In genomic region chr11:31965256-31966134, GRCm38 (mm10) we compare ENCODE assay signal across 8 mouse cellular contexts. TPM values are rescaled to one million over a fixed set of nuclear protein-coding genes. Genes with fewer than 3 reads are reported as not detected.
DNase-seq lines count a peak whose midpoint lies in the region; ATAC-seq and TF ChIP-seq lines count a peak whose summit lies in the region.

Gene 4930524B15Rik (plus strand): TSS chr11:31965592.

- no peak for TF ChIP-seq CTCF in layer of hippocampus, adult 2 months (conservative IDR thresholded peaks at IDR 0.05)

- no peaks in the 10 kb centered on the region for H3K27me3 ChIP-seq in hindbrain, embryonic 11.5 days (ENCODE audit: control insufficient read depth, insufficient read depth, low read length)
- H3K27me3 ChIP-seq in midbrain, embryonic 10.5 days (ENCODE audit: low read depth, poor library complexity, severe bottlenecking): no peaks in the 10 kb centered on the region

- no peaks in the 10 kb centered on the region for H3K4me1 ChIP-seq in hindbrain, embryonic 11.5 days (replicated peaks; ENCODE audit: control insufficient read depth, insufficient read depth, low read length)
- H3K4me1 ChIP-seq in midbrain, embryonic 10.5 days: peaks cover 8% of the 10 kb centered on the region

- no peak for DNase-seq in layer of hippocampus, adult 2 months (ENCODE audit: low spot score in 2 of 2)
- no peak for DNase-seq in layer of hippocampus, adult 9-10 months (ENCODE audit: low spot score)
- peak; percentile 65 for DNase-seq in embryo, embryonic 10 days (ENCODE audit: low spot score)
- peak; percentile 55 for DNase-seq in hindbrain, embryonic 11.5 days (ENCODE audit: low spot score)
- peak; percentile 52 for DNase-seq in midbrain, embryonic 10.5 days (ENCODE audit: low spot score)
- no peak for DNase-seq in gastrocnemius, postnatal 25 days
- DNase-seq in gastrocnemius, adult 18-20 months (ENCODE audit: low spot score): no peak

- H3K9ac ChIP-seq in hindbrain, embryonic 11.5 days (ENCODE audit: low read depth, low read length): peak within 1 kb of the TSS; percentile 71

- ATAC-seq in hindbrain, embryonic 11.5 days (ENCODE audit: low FRiP score): peak; percentile 68
- no peak for ATAC-seq in inflammation-experienced regulatory T-cells, adult 6 months

- 43% methylated on average over 44 of the region's 49 CpGs for WGBS in hindbrain, embryonic 11.5 days
- WGBS in midbrain, embryonic 10.5 days: 43% methylated on average over 49 of the region's 49 CpGs

- H3K27ac ChIP-seq in layer of hippocampus, adult 2 months: no peak within 1 kb of the TSS
- no peak within 1 kb of the TSS for H3K27ac ChIP-seq in hindbrain, embryonic 11.5 days (ENCODE audit: low read depth, low read length)
- H3K27ac ChIP-seq in midbrain, embryonic 10.5 days (replicated peaks): peak within 1 kb of the TSS; percentile 84

- H3K9me3 ChIP-seq in hindbrain, embryonic 11.5 days (ENCODE audit: control insufficient read depth, low read length): no peaks in the 10 kb centered on the region
- H3K9me3 ChIP-seq in midbrain, embryonic 10.5 days (replicated peaks): no peaks in the 10 kb centered on the region; the same call in 1 of the 2 replicates

- no peaks in the 10 kb centered on the region for H3K36me3 ChIP-seq in hindbrain, embryonic 11.5 days (ENCODE audit: control insufficient read depth, insufficient read depth, low read length)
- H3K36me3 ChIP-seq in midbrain, embryonic 10.5 days: no peaks in the 10 kb centered on the region

- peak within 1 kb of the TSS; percentile 33 for H3K4me3 ChIP-seq in layer of hippocampus, adult 2 months
- peak within 1 kb of the TSS; percentile 28 for H3K4me3 ChIP-seq in hindbrain, embryonic 11.5 days (ENCODE audit: low read depth, low read length)
- peak within 1 kb of the TSS; percentile 49 for H3K4me3 ChIP-seq in midbrain, embryonic 10.5 days

- H3K4me2 ChIP-seq in hindbrain, embryonic 11.5 days (replicated peaks; ENCODE audit: low read depth, low read length): peak within 1 kb of the TSS; percentile 54

RNA-seq across cellular contexts. Expression of gene 4930524B15Rik, which starts in this region (rescaled TPM):
- total RNA-seq in layer of hippocampus, adult 2 months (2021): not detected
- polyA plus RNA-seq in hindbrain, embryonic 11.5 days (2014; fragmentation: Nextera tagmentation; extraction: Ambion mirVana): 0.32 and 0.43 TPM in 2 replicates
- polyA plus RNA-seq in midbrain, embryonic 10.5 days (2016; fragmentation: Nextera tagmentation; extraction: Ambion mirVana): 0.11 and 0.27 TPM in 2 replicates
- polyA plus RNA-seq in inflammation-experienced regulatory T-cells, adult 6 months (2017; shearing (Covaris generic)): not detected
- not detected for total RNA-seq in gastrocnemius, postnatal 25 days (2021)
- total RNA-seq in gastrocnemius, adult 18-20 months (2021): not detected

Comparison
In these comparisons a context has a peak if more than half of its experiments do, and no peak if none do; other contexts are left out.
1. Peak in DNase-seq, ATAC-seq, H3K4me3 ChIP-seq, H3K9ac ChIP-seq and H3K4me2 ChIP-seq in hindbrain, embryonic 11.5 days; RNA of the gene not detected or under 1 TPM.
2. Peak in DNase-seq, H3K4me3 ChIP-seq and H3K27ac ChIP-seq in midbrain, embryonic 10.5 days; RNA of the gene not detected or under 1 TPM.